Mouse (Mus musculus) ES-Bruce4 (cell line): Measurements from ENCODE around the gene Ccdc13.

Source experiments
- CTCF ChIP-seq: IDR thresholded peaks from one replicate; pipeline ENCODE4 v1.8.1; 2011; ENCODE audit warnings: low read depth, low read length
- EP300 ChIP-seq: IDR thresholded peaks from 2 replicates; pipeline ENCODE4 v1.6.1; 2011; ENCODE audit warnings: low read depth, low read length; ENCODE audit not compliant: insufficient read depth
- POLR2A ChIP-seq: IDR thresholded peaks from one replicate; pipeline ENCODE4 v1.8.1; 2011; ENCODE audit warnings: low read length; ENCODE audit not compliant: insufficient read depth

- no peak for TF ChIP-seq CTCF
- TF ChIP-seq POLR2A, result peak; percentile 62
- TF ChIP-seq EP300, result no peak
Observed at GRCm38 (mm10) chr9:121857474-121858152, 18.4 kb upstream of the Ccdc13 start.
